Mouse (Mus musculus) thymus, postnatal 4 days (tissue): ENCODE measurements around the gene Zfp941.
"Not testable (repeated sequence)": the region's sequence is repeated elsewhere in the genome, so short reads cannot be mapped to it uniquely, and the experiment has no call there.

Source experiments
- DNase-seq: peaks from one replicate; pipeline ENCODE4 v3.0.0; 2021

Gene Zfp941

GRCm38 (mm10) chr7:140765391-140765790, 56.6 kb downstream of the Zfp941 start:
- DNase-seq: not testable (repeated sequence)

DNA sequence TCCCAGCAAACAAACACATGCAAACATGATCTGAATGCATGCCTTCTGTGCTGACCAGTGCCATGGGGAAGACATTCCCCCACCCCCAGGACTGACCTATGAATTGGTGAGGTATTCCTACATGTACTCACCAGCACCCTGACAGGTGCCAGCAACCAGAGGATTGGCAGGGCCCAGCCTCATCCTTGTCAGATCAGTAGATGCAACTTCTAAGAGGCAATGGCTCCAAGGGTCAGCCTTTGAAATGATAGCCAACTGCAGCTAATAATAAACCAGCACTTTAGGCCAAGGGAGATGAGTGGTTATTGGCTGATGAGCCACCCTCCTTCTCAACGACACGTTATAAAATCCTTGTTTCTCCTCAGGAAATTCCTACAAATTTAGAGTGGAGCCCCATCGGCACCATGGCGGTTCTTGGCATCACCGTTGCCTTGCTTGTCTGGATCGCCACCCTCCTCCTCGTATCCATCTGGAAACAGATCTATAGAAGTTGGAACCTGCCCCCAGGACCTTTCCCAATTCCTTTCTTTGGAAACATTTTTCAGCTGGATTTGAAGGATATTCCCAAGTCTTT, 58.4 kb downstream of the Zfp941 start, which contains the start of gene Cyp2e1:
Gene Cyp2e1 (plus strand): TSS at position 293 of the 574 bp plus-strand sequence.
- DNase-seq: no peak

DNA sequence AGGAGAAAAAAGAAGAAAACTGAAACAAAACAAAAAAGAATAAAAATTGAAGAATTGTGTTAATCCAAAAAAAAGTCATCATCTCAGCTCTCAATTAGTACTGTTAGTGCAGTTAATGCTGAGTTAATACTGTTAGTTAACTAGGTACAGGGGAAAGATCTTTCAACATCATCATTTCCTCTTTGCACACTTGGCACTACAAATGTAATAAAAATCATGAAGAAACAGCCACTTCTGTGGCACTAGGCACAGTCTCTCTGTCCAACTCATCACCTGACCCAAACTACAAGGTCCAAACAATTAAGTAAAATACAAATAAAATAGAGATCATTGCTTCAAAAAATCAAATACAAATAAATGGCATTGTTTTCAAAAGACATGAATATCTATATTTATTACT, 61.3 kb downstream of the Zfp941 start:
- no peak for DNase-seq
